Mouse (Mus musculus): ENCODE data around the gene Hist2h3c2. TPM values are rescaled to one million over a fixed set of nuclear protein-coding genes. Genes with fewer than 3 reads are reported as not detected.
"Not testable (repeated sequence)": the region's sequence is repeated elsewhere in the genome, so short reads cannot be mapped to it uniquely, and the experiment has no call there.

Hist2h3c2 gene
- total RNA-seq, 2 experiments from 2014 or later, result 7.6 to 8.3 TPM

GRCm38 (mm10) chr3:96237904-96238511, 919 bp downstream of the Hist2h3c2 start:
- intact Hi-C loops (cut with DNase I), result no loop called here
- no peak for DNase-seq

GRCm38 (mm10) chr3:96237335-96237903, 1.5 kb downstream of the Hist2h3c2 start:
- DNase-seq, result no peak
- intact Hi-C loops (cut with DNase I), result no loop called here

- no peak for DNase-seq
- intact Hi-C loops (cut with DNase I), result no loop called here
Observed at GRCm38 (mm10) chr3:96236834-96237334, 2.0 kb downstream of the Hist2h3c2 start.

- no peak for DNase-seq
- intact Hi-C loops (cut with DNase I), result no loop called here
Observed at GRCm38 (mm10) chr3:96235836-96236235, 3.1 kb downstream of the Hist2h3c2 start.

- DNase-seq, result no peak
- intact Hi-C loops (cut with DNase I), result no loop called here
Observed at GRCm38 (mm10) chr3:96234914-96235313, 4.0 kb downstream of the Hist2h3c2 start.

- no peak for DNase-seq
- intact Hi-C loops (cut with DNase I), result no loop called here
Observed at GRCm38 (mm10) chr3:96231758-96232120, 7.2 kb downstream of the Hist2h3c2 start.

- intact Hi-C loops (cut with DNase I), result no loop called here
Observed at GRCm38 (mm10) chr3:96230910-96231757, 7.8 kb downstream of the Hist2h3c2 start.

GRCm38 (mm10) chr3:96230404-96230803, 8.5 kb downstream of the Hist2h3c2 start:
- no peak for DNase-seq
- intact Hi-C loops (cut with DNase I), result no loop called here

More at GRCm38 (mm10) chr3:96230910-96231757, 7.8 kb downstream of the Hist2h3c2 start:
- DNase-seq, result no peak

- intact Hi-C loops (cut with DNase I), result loop anchor here (5.0 kb wide), 1 partner anchor 157 kb away; no protein-coding TSS in a partner anchor
- DNase-seq, result no peak
Observed at GRCm38 (mm10) chr3:96228828-96229227, 10.1 kb downstream of the Hist2h3c2 start.

GRCm38 (mm10) chr3:96226695-96227648, 12.0 kb downstream of the Hist2h3c2 start:
- DNase-seq, result no peak
- intact Hi-C loops (cut with DNase I), result loop anchor here (5.0 kb wide), 1 partner anchor 155 kb away; no protein-coding TSS in a partner anchor

GRCm38 (mm10) chr3:96225421-96225820, 13.5 kb downstream of the Hist2h3c2 start:
- no peak for DNase-seq
- intact Hi-C loops (cut with DNase I), result loop anchor here (5.0 kb wide), 1 partner anchor 153 kb away; no protein-coding TSS in a partner anchor

GRCm38 (mm10) chr3:96222774-96223173, 16.2 kb downstream of the Hist2h3c2 start:
- intact Hi-C loops (cut with DNase I), result no loop called here
- DNase-seq, result no peak

GRCm38 (mm10) chr3:96221640-96222038, 17.3 kb downstream of the Hist2h3c2 start:
- no peak for DNase-seq

GRCm38 (mm10) chr3:96220765-96221639, 17.9 kb downstream of the Hist2h3c2 start, which contains the start of the genes Hist2h2ac and Hist2h2be:
Gene Hist2h2ac, minus strand, starts transcription at chr3:96220880.
Gene Hist2h2be, plus strand, starts transcription at chr3:96221119.
- intact Hi-C loops (cut with DNase I), result no loop called here
- DNase-seq, result peak; percentile 58 to 75

More at GRCm38 (mm10) chr3:96221640-96222038, 17.3 kb downstream of the Hist2h3c2 start:
- intact Hi-C loops (cut with DNase I), result no loop called here

GRCm38 (mm10) chr3:96220131-96220764, 18.7 kb downstream of the Hist2h3c2 start:
- intact Hi-C loops (cut with DNase I), result not testable (repeated sequence)

GRCm38 (mm10) chr3:96219661-96220130, 19.2 kb downstream of the Hist2h3c2 start, which contains the start of the genes Bola1 and Hist2h2ab:
Gene Bola1, minus strand, starts transcription at chr3:96219709.
Gene Hist2h2ab, plus strand, starts transcription at chr3:96219865.
- peak; percentile 26 to 78 for DNase-seq
- intact Hi-C loops (cut with DNase I), result no loop called here

More at GRCm38 (mm10) chr3:96220131-96220764, 18.7 kb downstream of the Hist2h3c2 start:
- DNase-seq, result peak in 1 of 2 experiments; percentile 74

GRCm38 (mm10) chr3:96219191-96219641, 19.7 kb downstream of the Hist2h3c2 start:
- no peak for DNase-seq
- intact Hi-C loops (cut with DNase I), result no loop called here

GRCm38 (mm10) chr3:96209242-96209641, 29.7 kb downstream of the Hist2h3c2 start:
- intact Hi-C loops (cut with DNase I), result no loop called here
- no peak for DNase-seq
